Mouse (Mus musculus) embryonic facial prominence, embryonic 14.5 days (tissue): ENCODE data around the gene 1600012H06Rik. TPM values are rescaled to one million over a fixed set of nuclear protein-coding genes. Genes with fewer than 3 reads are reported as not detected.
"Not testable (repeated sequence)": the region's sequence is repeated elsewhere in the genome, so short reads cannot be mapped to it uniquely, and the experiment has no call there.

ENCODE experiments used
- ATAC-seq: fragments of 200-750 bp; cut with Nextera tagmentation; 2 replicates; pipeline ENCODE4 v1.8.0; 2017; ENCODE audit warnings: low read depth, moderate number of reproducible peaks, moderate TSS enrichment
- DNase-seq: peaks from one replicate; pipeline ENCODE4 v3.0.0-alpha.2; 2015; ENCODE audit warnings: low spot score
- H3K27ac ChIP-seq: fragments of 300-500 bp; sonication (generic); replicated peaks from 2 replicates; pipeline ENCODE4 v1.5.1; 2014; ENCODE audit warnings: low read depth, mild to moderate bottlenecking, low read length, moderate library complexity
- H3K27me3 ChIP-seq: fragments of 300-500 bp; sonication (generic); replicated peaks from 2 replicates; pipeline ENCODE4 v1.6.1; 2014; ENCODE audit warnings: low read length; ENCODE audit not compliant: control insufficient read depth, insufficient read depth
- H3K36me3 ChIP-seq: fragments of 300-500 bp; sonication (generic); 2 replicates; pipeline ENCODE4 v1.6.1; 2014; ENCODE audit warnings: low read length, mixed read lengths; ENCODE audit not compliant: control insufficient read depth, insufficient read depth
- H3K4me1 ChIP-seq: fragments of 300-500 bp; sonication (generic); 2 replicates; pipeline ENCODE4 v1.6.1; 2014; ENCODE audit warnings: antibody characterized with exemption, low read length; ENCODE audit not compliant: control insufficient read depth, insufficient read depth
- H3K4me2 ChIP-seq: fragments of 300-500 bp; sonication (generic); 2 replicates; pipeline ENCODE4 v1.6.1; 2014; ENCODE audit warnings: low read depth, mild to moderate bottlenecking, low read length, moderate library complexity, mixed read lengths
- H3K4me3 ChIP-seq: fragments of 300-500 bp; sonication (generic); 2 replicates; pipeline ENCODE4 v1.5.1; 2014; ENCODE audit warnings: low read depth, mild to moderate bottlenecking, low read length
- H3K9ac ChIP-seq: fragments of 300-500 bp; sonication (generic); 2 replicates; pipeline ENCODE4 v1.6.1; 2014; ENCODE audit warnings: low read depth, mild to moderate bottlenecking, low read length, moderate library complexity, mixed read lengths
- H3K9me3 ChIP-seq: fragments of 300-500 bp; sonication (generic); 2 replicates; pipeline ENCODE4 v1.6.1; 2016; ENCODE audit warnings: low read length; ENCODE audit not compliant: control insufficient read depth
- WGBS: fragments of 180-500 bp; shearing (Covaris S2); extraction: QIAGEN DNeasy Blood & Tissue Kit; methylation state at CpG from one replicate; pipeline ENCODE4 v1.1.7; 2014; 5-methylcytosine and 5-hydroxymethylcytosine counted together
- polyA plus RNA-seq: library from polyadenylated mRNA; unstranded; fragments of >200 nt; fragmentation: Nextera tagmentation; extraction: Ambion mirVana; gene quantifications from 2 replicates; pipeline ENCODE4 v1.2.1, GENCODE M21; 2014

Gene 1600012H06Rik
- polyA plus RNA-seq: 45.0 and 45.9 TPM in 2 replicates

- peak within 1 kb of the TSS; percentile 79 for H3K9ac ChIP-seq
- no peaks in the 10 kb centered on the region for H3K9me3 ChIP-seq
- H3K4me3 ChIP-seq: peak within 1 kb of the TSS; percentile 65
- WGBS: under 1% methylated on average over 50 of the region's 54 CpGs
- peak within 1 kb of the TSS; percentile 72 for H3K4me2 ChIP-seq
- no peaks in the 10 kb centered on the region for H3K27me3 ChIP-seq
- H3K27ac ChIP-seq: peak within 1 kb of the TSS; percentile 78
- DNase-seq (peak; percentile 99), ATAC-seq (peak; percentile 98)
- H3K4me1 ChIP-seq: peaks cover 9% of the 10 kb centered on the region
- H3K36me3 ChIP-seq: peaks cover 29% of the 10 kb centered on the region
These were observed at the start of gene 1600012H06Rik, which contains the start of gene Wdr27 for GRCm38 (mm10) chr17:14943009-14943728. 1600012H06Rik (plus strand) TSS chr17:14943184. Wdr27 (minus strand) TSS chr17:14943158.

- not testable (repeated sequence) for H3K4me1 ChIP-seq, H3K9ac ChIP-seq, H3K27ac ChIP-seq, H3K36me3 ChIP-seq, H3K27me3 ChIP-seq, H3K4me3 ChIP-seq, ATAC-seq, H3K9me3 ChIP-seq, H3K4me2 ChIP-seq, DNase-seq
These were observed 47.9 kb upstream of the 1600012H06Rik start for GRCm38 (mm10) chr17:14895058-14895457.

DNA sequence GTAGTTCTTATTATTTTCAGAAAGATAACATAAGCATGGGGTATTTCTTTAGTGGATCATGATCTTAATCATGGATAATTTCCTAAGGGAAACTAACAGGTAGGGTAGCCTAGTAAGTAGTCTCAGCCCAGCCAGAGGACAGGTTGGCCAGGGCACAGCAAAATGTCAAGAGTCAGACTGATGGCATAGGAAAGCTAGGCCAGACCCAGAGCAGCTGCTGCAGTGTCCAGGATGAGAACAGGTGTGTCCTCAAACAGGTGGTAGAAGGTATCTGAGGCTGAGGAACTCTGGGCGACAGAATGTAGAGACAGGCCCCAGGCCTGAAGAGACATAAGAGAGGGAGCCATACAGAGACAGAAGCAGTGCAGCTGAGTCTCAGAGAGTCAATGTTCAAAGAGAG is 44.0 kb upstream of the 1600012H06Rik start:
- ATAC-seq: no peak
- Histone ChIP-seq H3K4me1 (no peaks in the 10 kb centered on the region), H3K9ac (no peak overlapping the region), H3K27me3 (no peaks in the 10 kb centered on the region), H3K4me3 (no peak overlapping the region), H3K27ac (no peak overlapping the region), H3K4me2 (no peak overlapping the region), H3K9me3 (no peaks in the 10 kb centered on the region), H3K36me3 (no peaks in the 10 kb centered on the region)
- DNase-seq: no peak
- WGBS: 73% methylated on average over 1 of the region's 1 CpGs

GRCm38 (mm10) chr17:14903212-14903611 is 39.8 kb upstream of the 1600012H06Rik start:
- Histone ChIP-seq H3K36me3 (no peaks in the 10 kb centered on the region), H3K4me3 (no peak overlapping the region), H3K27ac (no peak overlapping the region), H3K4me2 (no peak overlapping the region), H3K9me3 (no peaks in the 10 kb centered on the region), H3K4me1 (no peaks in the 10 kb centered on the region), H3K9ac (no peak overlapping the region), H3K27me3 (no peaks in the 10 kb centered on the region)
- WGBS: 80% methylated on average over 3 of the region's 3 CpGs
- DNase-seq: no peak
- ATAC-seq: no peak

DNA sequence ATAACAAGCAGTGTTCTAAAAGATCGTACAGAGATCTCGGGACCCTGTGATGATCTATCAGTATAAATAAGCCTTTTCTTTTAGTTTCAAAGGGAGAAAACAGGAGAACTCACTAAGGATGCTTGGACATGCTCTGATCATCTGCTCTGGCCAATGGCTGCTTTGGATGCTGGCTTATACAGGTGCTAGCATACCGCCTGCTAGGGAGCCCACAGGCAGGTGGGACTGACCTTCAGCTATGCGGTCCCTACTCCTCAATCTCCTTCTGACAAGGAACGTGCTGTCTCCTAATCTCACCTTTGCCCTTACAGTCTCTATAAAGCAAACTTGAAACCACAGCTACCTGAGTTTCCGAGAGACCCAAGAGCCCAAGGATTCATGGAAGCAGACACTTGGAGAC is 38.8 kb upstream of the 1600012H06Rik start:
- no peaks in the 10 kb centered on the region for H3K27me3 ChIP-seq
- no peak overlapping the region for H3K27ac ChIP-seq
- H3K36me3 ChIP-seq: no peaks in the 10 kb centered on the region
- H3K4me1 ChIP-seq: no peaks in the 10 kb centered on the region
- ATAC-seq: no peak
- no peak overlapping the region for H3K4me2 ChIP-seq
- no peak overlapping the region for H3K4me3 ChIP-seq
- 86% methylated on average over 6 of the region's 6 CpGs for WGBS
- H3K9ac ChIP-seq: no peak overlapping the region
- no peaks in the 10 kb centered on the region for H3K9me3 ChIP-seq
- no peak for DNase-seq

DNA sequence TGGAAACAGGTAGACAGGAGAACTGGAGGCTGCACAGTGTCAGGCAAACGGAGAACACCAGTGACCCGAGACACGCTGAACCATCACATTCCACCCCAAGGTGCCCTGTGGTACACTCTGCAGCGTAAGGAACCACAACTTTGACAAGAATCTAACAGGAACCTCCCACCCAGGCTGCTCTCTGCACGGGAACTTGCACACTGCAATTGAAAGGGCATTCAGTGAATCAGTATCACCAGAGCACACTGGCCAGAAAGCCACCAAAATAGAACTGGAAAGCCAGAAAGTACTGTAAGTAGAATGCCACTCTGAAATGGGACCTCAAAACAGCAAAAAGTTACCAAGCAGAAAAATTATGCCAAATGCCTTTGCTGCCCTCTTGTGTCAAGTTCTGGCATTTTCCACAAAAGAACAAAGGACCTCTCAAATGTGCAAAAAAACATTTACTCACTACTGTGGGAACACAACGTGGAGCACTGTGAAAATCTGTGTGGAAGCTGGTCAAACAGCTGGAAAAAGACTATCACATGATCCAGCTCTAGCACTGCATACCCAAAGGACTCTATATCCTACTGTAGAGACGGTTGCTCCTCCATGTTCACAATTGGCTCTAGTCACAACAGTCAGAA is 38.2 kb upstream of the 1600012H06Rik start:
- H3K9ac ChIP-seq: no peak overlapping the region
- H3K27me3 ChIP-seq: no peaks in the 10 kb centered on the region

DNA sequence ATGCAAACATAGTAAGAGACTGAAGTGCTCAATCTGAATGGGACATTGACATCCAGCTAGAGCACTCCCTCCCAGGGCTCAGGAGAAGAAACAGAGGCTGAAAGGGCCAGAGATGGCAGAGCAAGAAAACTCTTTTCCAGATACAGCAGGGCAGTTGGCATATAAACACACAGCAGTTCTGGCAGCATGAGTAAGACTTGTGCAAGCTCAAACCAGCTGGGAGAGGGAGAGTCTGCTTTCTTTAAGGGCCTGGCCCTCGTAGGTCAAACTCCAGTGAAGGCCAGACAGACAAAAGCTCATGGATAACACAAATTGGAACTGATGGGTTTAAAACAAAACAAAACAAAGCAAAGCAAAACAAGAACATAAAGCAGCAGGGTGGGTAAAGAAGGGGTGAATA is 36.4 kb upstream of the 1600012H06Rik start:
- no peak for DNase-seq

More for the DNA sequence above, 38.2 kb upstream of the 1600012H06Rik start:
- no peaks in the 10 kb centered on the region for H3K4me1 ChIP-seq
- H3K36me3 ChIP-seq: no peaks in the 10 kb centered on the region
- H3K9me3 ChIP-seq: no peaks in the 10 kb centered on the region
- no peak overlapping the region for H3K4me2 ChIP-seq
- peak; percentile 82 for DNase-seq
- ATAC-seq: peak; percentile 37; the same call in 1 of the 2 replicates
- 56% methylated on average over 7 of the region's 7 CpGs for WGBS
- no peak overlapping the region; the same call in 1 of the 2 replicates for H3K27ac ChIP-seq
- no peak overlapping the region for H3K4me3 ChIP-seq

GRCm38 (mm10) chr17:14907136-14907535 is 35.8 kb upstream of the 1600012H06Rik start:
- Histone ChIP-seq H3K4me2 (no peak overlapping the region), H3K36me3 (no peaks in the 10 kb centered on the region), H3K9me3 (no peaks in the 10 kb centered on the region), H3K27ac (no peak overlapping the region), H3K27me3 (no peaks in the 10 kb centered on the region), H3K9ac (no peak overlapping the region), H3K4me3 (no peak overlapping the region), H3K4me1 (no peaks in the 10 kb centered on the region)
- ATAC-seq (no peak), DNase-seq (no peak)
- WGBS: 73% methylated on average over 12 of the region's 12 CpGs

More for the DNA sequence above, 36.4 kb upstream of the 1600012H06Rik start:
- WGBS: 39% methylated on average over 1 of the region's 1 CpGs
- H3K9ac ChIP-seq: peak overlapping the region; percentile 34; the same call in 1 of the 2 replicates
- H3K4me3 ChIP-seq: no peak overlapping the region
- no peaks in the 10 kb centered on the region for H3K27me3 ChIP-seq
- no peak overlapping the region for H3K4me2 ChIP-seq
- no peak for ATAC-seq
- no peaks in the 10 kb centered on the region for H3K36me3 ChIP-seq
- H3K9me3 ChIP-seq: no peaks in the 10 kb centered on the region
- no peaks in the 10 kb centered on the region for H3K4me1 ChIP-seq
- no peak overlapping the region for H3K27ac ChIP-seq
